Mouse (Mus musculus): ENCODE data around the gene 5830473C10Rik. TPM values are rescaled to one million over a fixed set of nuclear protein-coding genes. Genes with fewer than 3 reads are reported as not detected.
A peak's percentile ranks its signal among the peaks of the same experiment; 100 is the strongest.

The 5830473C10Rik gene
- polyA plus RNA-seq, 1 experiment from 2014 or later: not detected

DNA sequence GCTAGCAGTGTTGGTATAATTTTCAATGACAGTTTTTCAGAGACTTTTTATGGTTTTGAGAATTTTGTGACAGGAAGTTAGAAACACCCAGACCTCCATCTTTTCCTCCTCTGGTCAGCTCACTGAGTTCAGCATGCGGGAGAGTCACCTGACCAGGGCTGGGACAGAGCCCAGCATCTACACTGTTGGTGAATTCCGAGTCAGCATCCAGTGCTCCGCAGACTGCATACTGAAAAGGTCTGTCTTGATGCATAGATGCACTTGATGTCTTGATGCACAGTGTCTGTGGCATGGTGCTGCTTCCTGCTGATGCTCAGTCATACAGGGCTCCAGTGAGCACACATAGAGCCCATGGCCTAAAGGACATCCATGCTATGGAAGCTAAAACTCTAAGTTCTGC lies 67.1 kb downstream of the 5830473C10Rik start:
- DNase-seq (ENCODE audit: low spot score) (no peak), ATAC-seq (ENCODE audit: low FRiP score, low TSS enrichment) (no peak)
- TF ChIP-seq CTCF (IDR thresholded peaks at IDR 0.05; ENCODE audit: low read depth): no peak
- no peak for TF ChIP-seq EP300 (optimal IDR thresholded peaks at IDR 0.05)
- H3K27me3 ChIP-seq (ENCODE audit: control insufficient read depth, insufficient read depth, low read length): no peaks in the 10 kb centered on the region
- no peak overlapping the region for H3K4me3 ChIP-seq (ENCODE audit: low read depth, low read length)
- no peaks in the 10 kb centered on the region for H3K4me1 ChIP-seq (replicated peaks; ENCODE audit: control insufficient read depth, insufficient read depth)
- H3K27ac ChIP-seq (replicated peaks): no peak overlapping the region
- WGBS: 86% methylated on average over 3 of the region's 3 CpGs
- H3K4me2 ChIP-seq (replicated peaks; ENCODE audit: low read depth): no peak overlapping the region
- no peaks in the 10 kb centered on the region for H3K9me3 ChIP-seq (ENCODE audit: control insufficient read depth, low read length)
- no peak overlapping the region for H3K9ac ChIP-seq (ENCODE audit: low read length)
- no peaks in the 10 kb centered on the region for H3K36me3 ChIP-seq (ENCODE audit: control insufficient read depth, insufficient read depth, low read length)

DNA sequence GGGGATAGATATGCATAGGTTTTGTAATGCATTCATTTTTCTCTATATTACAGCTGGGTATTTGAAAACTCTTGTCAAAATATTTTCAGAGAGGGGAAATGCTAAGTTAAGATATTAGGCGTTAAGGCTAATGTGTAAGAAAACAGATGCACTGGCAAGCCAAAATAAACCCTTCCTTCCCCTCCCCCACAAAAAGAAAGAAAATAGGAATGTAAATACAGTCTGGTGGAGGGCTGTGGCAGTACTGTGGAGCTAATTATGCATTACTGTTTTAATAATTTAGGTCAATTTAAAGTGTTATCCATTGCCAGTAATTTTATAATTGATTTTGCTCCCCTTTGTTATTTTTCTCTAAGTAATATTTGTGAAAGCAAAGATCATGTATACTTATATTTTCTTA lies 67.6 kb downstream of the 5830473C10Rik start:
- no peak for TF ChIP-seq CTCF (IDR thresholded peaks at IDR 0.05; ENCODE audit: low read depth)
- WGBS: 67% methylated on average over 1 of the region's 1 CpGs
- DNase-seq (ENCODE audit: low spot score): no peak

DNA sequence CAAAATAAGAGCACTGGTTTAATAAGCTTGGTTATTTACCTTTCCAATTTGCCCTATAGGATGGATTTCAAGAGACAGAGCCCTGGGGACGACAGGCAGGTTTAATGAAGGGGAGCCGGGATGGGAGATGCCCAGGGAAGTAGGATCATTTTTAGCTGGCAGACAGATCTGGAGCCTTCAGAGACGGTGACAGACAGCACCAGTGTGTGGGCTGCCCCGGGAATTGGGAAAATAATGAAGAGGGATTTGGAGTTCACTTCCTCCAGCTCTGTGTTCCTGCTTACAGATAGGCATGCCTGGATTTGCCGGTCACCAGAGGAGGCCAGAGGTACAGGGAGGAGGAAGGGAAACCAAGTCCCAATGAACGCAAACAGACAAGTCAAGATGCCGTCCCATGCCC lies 74.0 kb downstream of the 5830473C10Rik start:
- Histone ChIP-seq H3K27ac (replicated peaks) (no peak overlapping the region), H3K4me1 (replicated peaks; ENCODE audit: control insufficient read depth, insufficient read depth) (no peaks in the 10 kb centered on the region), H3K27me3 (ENCODE audit: control insufficient read depth, insufficient read depth, low read length) (no peaks in the 10 kb centered on the region), H3K4me2 (replicated peaks; ENCODE audit: low read depth) (no peak overlapping the region), H3K9me3 (ENCODE audit: control insufficient read depth, low read length) (no peaks in the 10 kb centered on the region), H3K9ac (ENCODE audit: low read length) (no peak overlapping the region), H3K36me3 (ENCODE audit: control insufficient read depth, insufficient read depth, low read length) (no peaks in the 10 kb centered on the region), H3K4me3 (ENCODE audit: low read depth, low read length) (no peak overlapping the region)
- WGBS: 72% methylated on average over 7 of the region's 7 CpGs
- no peak for ATAC-seq (ENCODE audit: low FRiP score, low TSS enrichment)
- no peak for TF ChIP-seq CTCF (IDR thresholded peaks at IDR 0.05; ENCODE audit: low read depth)
- TF ChIP-seq EP300 (optimal IDR thresholded peaks at IDR 0.05): no peak
- DNase-seq (ENCODE audit: low spot score): no peak

More for the DNA sequence above, 67.6 kb downstream of the 5830473C10Rik start:
- Histone ChIP-seq H3K27me3 (ENCODE audit: control insufficient read depth, insufficient read depth, low read length) (no peaks in the 10 kb centered on the region), H3K36me3 (ENCODE audit: control insufficient read depth, insufficient read depth, low read length) (no peaks in the 10 kb centered on the region), H3K9me3 (ENCODE audit: control insufficient read depth, low read length) (no peaks in the 10 kb centered on the region), H3K4me2 (replicated peaks; ENCODE audit: low read depth) (no peak overlapping the region), H3K4me1 (replicated peaks; ENCODE audit: control insufficient read depth, insufficient read depth) (no peaks in the 10 kb centered on the region), H3K4me3 (ENCODE audit: low read depth, low read length) (no peak overlapping the region), H3K9ac (ENCODE audit: low read length) (no peak overlapping the region), H3K27ac (replicated peaks) (no peak overlapping the region)
- no peak for ATAC-seq (ENCODE audit: low FRiP score, low TSS enrichment)

DNA sequence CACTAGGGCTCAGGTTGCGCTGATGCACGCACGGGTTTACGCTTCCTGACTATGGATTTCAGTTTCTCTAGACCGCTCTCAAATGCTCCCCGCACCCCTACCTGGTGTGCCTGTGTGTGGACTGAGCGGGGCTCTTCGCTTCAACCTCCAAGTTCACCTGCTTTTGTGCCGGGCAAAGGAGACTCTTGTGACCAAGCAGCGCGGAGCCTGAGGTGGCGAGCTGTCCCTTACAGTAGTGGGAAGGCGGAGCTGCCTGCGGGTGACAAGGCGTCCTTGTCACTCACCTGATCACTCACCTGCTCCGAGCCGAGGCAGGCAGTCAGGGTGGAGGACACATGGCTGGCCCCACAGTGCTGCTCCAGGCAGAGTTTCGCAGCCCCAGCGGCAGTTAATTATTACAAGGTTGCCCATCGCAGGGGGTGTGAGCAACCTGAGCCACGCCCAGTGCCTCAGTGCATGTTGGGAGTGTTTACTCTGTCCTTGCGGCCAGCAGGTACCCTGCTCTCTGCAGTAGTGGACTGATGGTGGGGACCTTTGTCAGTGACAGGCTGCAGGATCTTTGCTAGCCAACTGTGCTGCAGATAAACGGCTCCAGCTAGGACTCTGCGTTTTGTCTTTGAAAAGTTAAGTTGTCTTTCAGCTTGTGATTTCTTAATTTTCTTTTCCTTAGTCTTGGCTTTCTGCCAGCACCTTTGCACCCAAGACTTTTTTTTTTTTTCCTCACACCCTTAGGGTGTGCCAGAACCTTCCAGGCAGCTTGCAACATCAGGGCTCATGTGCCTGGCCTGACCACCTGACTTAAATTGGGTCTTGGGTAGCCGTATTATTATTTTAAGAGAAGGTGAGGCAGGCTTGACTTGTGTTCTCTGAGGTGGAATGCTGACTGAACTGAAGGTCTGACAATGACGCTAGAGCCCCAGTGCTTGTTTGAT lies 79.6 kb downstream of the 5830473C10Rik start, which contains the start of gene Rassf6:
Gene Rassf6, minus strand, starts transcription at position 372 of the 932 bp plus-strand sequence.
- H3K36me3 ChIP-seq (ENCODE audit: control insufficient read depth, insufficient read depth, low read length): no peaks in the 10 kb centered on the region
- TF ChIP-seq CTCF (IDR thresholded peaks at IDR 0.05; ENCODE audit: low read depth): peak; percentile 12; the same call in 1 of the 2 replicates
- no peak for TF ChIP-seq EP300 (optimal IDR thresholded peaks at IDR 0.05)
- no peaks in the 10 kb centered on the region for H3K27me3 ChIP-seq (ENCODE audit: control insufficient read depth, insufficient read depth, low read length)
- no peaks in the 10 kb centered on the region for H3K4me1 ChIP-seq (replicated peaks; ENCODE audit: control insufficient read depth, insufficient read depth)
- H3K27ac ChIP-seq (replicated peaks): peak within 1 kb of the TSS; percentile 92
- peak within 1 kb of the TSS; percentile 31 for H3K4me3 ChIP-seq (ENCODE audit: low read depth, low read length)
- WGBS: 8% methylated on average over 26 of the region's 26 CpGs
- H3K9me3 ChIP-seq (ENCODE audit: control insufficient read depth, low read length): no peaks in the 10 kb centered on the region
- ATAC-seq (ENCODE audit: low FRiP score, low TSS enrichment) (peak; percentile 98), DNase-seq (ENCODE audit: low spot score) (peak; percentile 95)
- H3K9ac ChIP-seq (ENCODE audit: low read length): peak within 1 kb of the TSS; percentile 57
- H3K4me2 ChIP-seq (replicated peaks; ENCODE audit: low read depth): peak within 1 kb of the TSS; percentile 54

DNA sequence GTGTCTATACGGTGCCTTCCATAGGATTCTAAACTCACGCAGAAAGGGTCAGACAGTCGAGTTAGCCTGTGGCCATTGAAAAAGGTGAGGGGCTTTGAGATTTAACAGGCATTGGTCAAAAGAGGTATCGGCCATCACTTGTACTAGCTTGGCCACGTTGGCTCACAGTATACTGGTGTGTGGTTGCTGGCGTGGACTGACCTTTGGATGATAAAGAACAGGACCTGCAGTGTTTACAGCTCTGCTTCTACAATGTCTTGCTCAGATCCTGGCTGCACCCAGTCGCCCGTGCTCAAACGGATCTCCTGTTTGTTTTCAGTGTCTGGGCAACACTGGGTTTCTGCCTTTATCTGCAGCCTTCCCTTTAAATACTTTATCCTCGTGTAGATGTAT lies 80.3 kb downstream of the 5830473C10Rik start:
- Histone ChIP-seq H3K36me3 (ENCODE audit: control insufficient read depth, insufficient read depth, low read length) (no peaks in the 10 kb centered on the region), H3K27ac (replicated peaks) (peak overlapping the region; percentile 92), H3K27me3 (ENCODE audit: control insufficient read depth, insufficient read depth, low read length) (no peaks in the 10 kb centered on the region), H3K4me3 (ENCODE audit: low read depth, low read length) (no peak overlapping the region), H3K4me2 (replicated peaks; ENCODE audit: low read depth) (peak overlapping the region; percentile 54; the same call in 1 of the 2 replicates), H3K9ac (ENCODE audit: low read length) (no peak overlapping the region), H3K9me3 (ENCODE audit: control insufficient read depth, low read length) (no peaks in the 10 kb centered on the region), H3K4me1 (replicated peaks; ENCODE audit: control insufficient read depth, insufficient read depth) (no peaks in the 10 kb centered on the region)
- TF ChIP-seq EP300 (optimal IDR thresholded peaks at IDR 0.05): no peak
- TF ChIP-seq CTCF (IDR thresholded peaks at IDR 0.05; ENCODE audit: low read depth): no peak
- 30% methylated on average over 10 of the region's 10 CpGs for WGBS
- ATAC-seq (ENCODE audit: low FRiP score, low TSS enrichment) (peak; percentile 89), DNase-seq (ENCODE audit: low spot score) (peak; percentile 71)

DNA sequence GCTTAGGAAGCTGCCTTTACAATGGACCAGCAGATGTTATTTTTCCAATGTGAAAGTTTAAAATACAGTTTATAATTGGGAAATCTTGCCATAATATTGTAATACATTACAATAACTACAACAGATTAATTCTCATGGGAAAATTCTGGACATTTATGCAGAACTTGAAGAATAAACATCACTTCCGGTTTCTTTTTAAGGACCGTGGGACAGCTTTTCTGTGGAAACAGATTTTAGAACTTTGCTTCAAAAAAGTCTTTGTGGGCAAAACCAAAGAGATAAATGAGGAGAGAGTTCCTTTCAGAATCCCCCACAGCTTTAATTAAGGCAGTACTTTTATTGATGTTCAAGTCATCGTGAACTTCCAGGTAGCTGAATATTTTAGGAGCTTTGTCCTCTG lies 84.7 kb downstream of the 5830473C10Rik start:
- Histone ChIP-seq H3K4me2 (replicated peaks; ENCODE audit: low read depth) (no peak overlapping the region), H3K36me3 (ENCODE audit: control insufficient read depth, insufficient read depth, low read length) (no peaks in the 10 kb centered on the region), H3K4me3 (ENCODE audit: low read depth, low read length) (no peak overlapping the region), H3K27me3 (ENCODE audit: control insufficient read depth, insufficient read depth, low read length) (no peaks in the 10 kb centered on the region), H3K4me1 (replicated peaks; ENCODE audit: control insufficient read depth, insufficient read depth) (no peaks in the 10 kb centered on the region), H3K27ac (replicated peaks) (no peak overlapping the region), H3K9ac (ENCODE audit: low read length) (no peak overlapping the region), H3K9me3 (ENCODE audit: control insufficient read depth, low read length) (no peaks in the 10 kb centered on the region)
- TF ChIP-seq EP300 (optimal IDR thresholded peaks at IDR 0.05) (no peak), CTCF (IDR thresholded peaks at IDR 0.05; ENCODE audit: low read depth) (no peak)
- no peak for DNase-seq (ENCODE audit: low spot score)
- 55% methylated on average over 3 of the region's 3 CpGs for WGBS
- ATAC-seq (ENCODE audit: low FRiP score, low TSS enrichment): no peak
